Mouse (Mus musculus): ENCODE results near the gene Tmem212.

DNA sequence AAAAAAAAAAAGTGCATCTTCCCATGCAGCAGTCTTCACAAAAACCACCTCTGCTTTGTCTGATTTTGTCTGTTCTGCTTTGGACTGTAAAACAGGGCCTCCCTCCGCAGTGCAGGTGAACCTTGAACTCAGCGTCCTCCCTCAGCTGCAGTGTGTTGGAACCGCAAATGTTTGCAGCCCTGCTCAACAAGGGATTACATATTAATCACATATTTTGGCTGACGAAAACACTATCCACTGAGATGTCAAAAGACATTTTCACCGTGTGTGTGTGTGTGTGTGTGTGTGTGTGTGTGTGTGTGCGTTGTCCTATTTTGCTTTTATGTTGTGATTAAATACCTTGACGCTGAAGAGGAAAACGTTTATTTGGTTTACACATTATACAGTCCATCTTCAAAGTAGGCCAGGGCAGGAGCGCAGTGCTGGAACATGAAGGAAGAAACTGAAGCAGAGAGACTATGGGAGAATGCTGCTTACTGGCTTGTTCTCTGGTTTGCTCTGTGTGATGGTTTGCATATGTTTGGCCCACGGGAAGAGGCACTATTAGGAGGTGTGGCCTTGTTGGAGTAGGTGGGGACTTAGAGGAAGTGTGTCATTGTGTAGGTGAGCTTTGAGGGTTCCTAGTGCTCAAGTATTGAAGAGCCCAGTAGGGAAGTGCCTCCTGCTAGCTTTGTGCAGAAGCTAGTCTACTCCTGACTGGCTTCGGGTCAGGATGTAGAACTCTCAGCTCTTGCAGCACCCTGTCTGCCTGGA is 25.3 kb upstream of the Tmem212 start:
- no peak for TF ChIP-seq CTCF (conservative IDR thresholded peaks at IDR 0.05; ENCODE audit: low read length)
- no peak for TF ChIP-seq NANOG (IDR thresholded peaks at IDR 0.05; ENCODE audit: borderline replicate concordance, low read length)

All from E14TG2a.4 (cell line).